ENCODE assay signal across 14 mouse cellular contexts in genomic region chr7:34869693-34870092, GRCm38 (mm10). TPM values are rescaled to one million over a fixed set of nuclear protein-coding genes. Genes with fewer than 3 reads are reported as not detected.
DNase-seq lines count a peak whose midpoint lies in the region; ATAC-seq and TF ChIP-seq lines count a peak whose summit lies in the region.
"Had no signal": no experiment of that assay in that cellular context is flagged by ENCODE, and none has a peak within 500 bp of the region (broad histone marks: within the 10 kb centered on the region; RNA-seq: fewer than 3 reads in every experiment).

No protein-coding gene starts in this region.

- no peak overlapping the region for H3K4me3 ChIP-seq in cerebellum, adult 2 months (replicated peaks; ENCODE audit: insufficient read depth, low read depth, low read length)
- no peak overlapping the region for H3K4me3 ChIP-seq in forebrain, embryonic 14.5 days (ENCODE audit: low read depth, low read length)
- peak overlapping the region; percentile 11; the same call in 1 of the 2 replicates for H3K4me3 ChIP-seq in midbrain, embryonic 16.5 days (ENCODE audit: low read depth, low read length)
- H3K4me3 ChIP-seq: limb, embryonic 15.5 days had no signal

- no peak for TF ChIP-seq CTCF in cerebellum, adult 2 months (IDR thresholded peaks at IDR 0.05; ENCODE audit: borderline replicate concordance, insufficient read depth, low read depth, low read length)

- no peak for TF ChIP-seq POLR2A in cerebellum, adult 2 months (IDR thresholded peaks at IDR 0.05; ENCODE audit: borderline replicate concordance, insufficient read depth, low read length)

- no peaks in the 10 kb centered on the region for H3K4me1 ChIP-seq in cerebellum, adult 2 months (ENCODE audit: control insufficient read depth, insufficient read depth, low read length)
- peaks cover 16% of the 10 kb centered on the region for H3K4me1 ChIP-seq in forebrain, embryonic 14.5 days (ENCODE audit: control insufficient read depth, insufficient read depth, low read length)
- peaks cover 6% of the 10 kb centered on the region; the same call in 1 of the 2 replicates for H3K4me1 ChIP-seq in midbrain, embryonic 16.5 days (ENCODE audit: control insufficient read depth, insufficient read depth, low read length)
- H3K4me1 ChIP-seq: limb, embryonic 15.5 days had no signal

- H3K36me3 ChIP-seq in forebrain, embryonic 14.5 days (ENCODE audit: control insufficient read depth, insufficient read depth, low read length), result no peaks in the 10 kb centered on the region
- no peaks in the 10 kb centered on the region for H3K36me3 ChIP-seq in midbrain, embryonic 16.5 days (ENCODE audit: control insufficient read depth, insufficient read depth, low read length)
- H3K36me3 ChIP-seq: limb, embryonic 15.5 days had no signal

- 9% methylated on average over 13 of the region's 13 CpGs for WGBS in cerebellum, adult 2 months
- WGBS in forebrain, embryonic 14.5 days, result 10% methylated on average over 13 of the region's 13 CpGs
- WGBS in midbrain, embryonic 16.5 days, result 22% methylated on average over 13 of the region's 13 CpGs

- 0 out of 2 replicates have a peak overlapping the region, but pooled peaks have one; percentile 29 for H3K9ac ChIP-seq in forebrain, embryonic 14.5 days (ENCODE audit: low read length)
- peak overlapping the region; percentile 27; the same call in 1 of the 2 replicates for H3K9ac ChIP-seq in midbrain, embryonic 16.5 days (ENCODE audit: low read depth, low read length)
- H3K9ac ChIP-seq: limb, embryonic 15.5 days had no signal

- H3K4me2 ChIP-seq in forebrain, embryonic 14.5 days (ENCODE audit: low read length), result peak overlapping the region; percentile 29
- peak overlapping the region; percentile 43 for H3K4me2 ChIP-seq in midbrain, embryonic 16.5 days (ENCODE audit: low read length)
- H3K4me2 ChIP-seq: limb, embryonic 15.5 days had no signal

- no peaks in the 10 kb centered on the region for H3K9me3 ChIP-seq in forebrain, embryonic 14.5 days (replicated peaks; ENCODE audit: control insufficient read depth, low read length)
- no peaks in the 10 kb centered on the region for H3K9me3 ChIP-seq in midbrain, embryonic 16.5 days (replicated peaks; ENCODE audit: control insufficient read depth, low read length, poor library complexity, severe bottlenecking)
- H3K9me3 ChIP-seq: limb, embryonic 15.5 days had no signal

- no peaks in the 10 kb centered on the region for H3K27me3 ChIP-seq in cerebellum, adult 2 months (ENCODE audit: control insufficient read depth, insufficient read depth, low read length)
- no peaks in the 10 kb centered on the region for H3K27me3 ChIP-seq in forebrain, embryonic 14.5 days (replicated peaks; ENCODE audit: control insufficient read depth, insufficient read depth, low read length)
- H3K27me3 ChIP-seq in midbrain, embryonic 16.5 days (ENCODE audit: control insufficient read depth, insufficient read depth, low read depth, low read length), result no peaks in the 10 kb centered on the region
- H3K27me3 ChIP-seq: limb, embryonic 15.5 days had no signal

- DNase-seq in cerebellum, postnatal 10 days, result peak; percentile 50 to 73
- no peak for DNase-seq in cerebellum, adult 2 months
- peak; percentile 93 for DNase-seq in forebrain, embryonic 14.5 days (ENCODE audit: low spot score)
- peak; percentile 48 to 77 for DNase-seq in layer of hippocampus, adult 18-20 months (ENCODE audit: low spot score in 2 of 2)
- DNase-seq in heart, postnatal 10 days, result no peak
- DNase-seq in urinary bladder, postnatal 10 days (ENCODE audit: low spot score), result no peak
- DNase-seq: heart, adult 18-20 months; spleen, adult 18-20 months had no signal

- peak; percentile 95 for ATAC-seq in forebrain, embryonic 14.5 days
- ATAC-seq in midbrain, embryonic 16.5 days, result peak; percentile 84
- no peak for ATAC-seq in inflammation-experienced regulatory T-cells, adult 6 months
- ATAC-seq: lung, postnatal 0 days had no signal

- intact Hi-C loops in heart, postnatal 10 days (cut with DNase I), result no loop called here

- H3K27ac ChIP-seq in cerebellum, adult 2 months (ENCODE audit: insufficient read depth, low read length), result no peak overlapping the region
- peak overlapping the region; percentile 87 for H3K27ac ChIP-seq in forebrain, embryonic 14.5 days (ENCODE audit: low read depth, low read length)
- peak overlapping the region; percentile 47; the same call in 1 of the 2 replicates for H3K27ac ChIP-seq in midbrain, embryonic 16.5 days (ENCODE audit: low read length)
- H3K27ac ChIP-seq: kidney, postnatal 0 days; limb, embryonic 15.5 days had no signal

RNA-seq across cellular contexts. Expression of gene Pepd, which starts 42.5 kb away (rescaled TPM):
- polyA plus RNA-seq in cerebellum, adult 2 months (2012; rRNA removed), result 55.1 and 58.7 TPM in 2 replicates
- 61.8 and 64.7 TPM in 2 replicates for polyA plus RNA-seq in forebrain, embryonic 14.5 days (2014; fragmentation: Nextera tagmentation; extraction: Ambion mirVana)
- 10 to 100 TPM; 34.2 to 36.4 TPM for total RNA-seq in layer of hippocampus, adult 18-20 months (2021)
- 62.7 and 68.6 TPM in 2 replicates for polyA plus RNA-seq in midbrain, embryonic 16.5 days (2015; fragmentation: Nextera tagmentation; extraction: Ambion mirVana)
- total RNA-seq in heart, postnatal 10 days (2021), result 10 to 100 TPM; 26.3 to 27.6 TPM
- polyA plus RNA-seq in inflammation-experienced regulatory T-cells, adult 6 months (2017; shearing (Covaris generic)), result 10 to 100 TPM; 49.6 to 57.3 (median 56.3) TPM

RNA-seq across cellular contexts. Expression of gene Chst8, which starts 57.2 kb away (rescaled TPM):
- polyA plus RNA-seq in cerebellum, adult 2 months (2012; rRNA removed), result 29.5 and 30.1 TPM in 2 replicates
- 9.2 and 10.4 TPM in 2 replicates for polyA plus RNA-seq in forebrain, embryonic 14.5 days (2014; fragmentation: Nextera tagmentation; extraction: Ambion mirVana)
- 10 to 100 TPM; 27.6 to 44.7 TPM for total RNA-seq in layer of hippocampus, adult 18-20 months (2021)
- polyA plus RNA-seq in midbrain, embryonic 16.5 days (2015; fragmentation: Nextera tagmentation; extraction: Ambion mirVana), result 12.7 and 15.3 TPM in 2 replicates
- under 1 TPM; 0.25 to 0.65 TPM for total RNA-seq in heart, postnatal 10 days (2021)
- polyA plus RNA-seq in inflammation-experienced regulatory T-cells, adult 6 months (2017; shearing (Covaris generic)), result not detected
- total RNA-seq: hematopoietic stem cell, adult 5-6 weeks had no signal

Comparison
In these comparisons a context has a peak if more than half of its experiments do, and no peak if none do; other contexts are left out.
1. DNase-seq: peak in cerebellum, postnatal 10 days (2 of 2), forebrain, embryonic 14.5 days (single experiment) and layer of hippocampus, adult 18-20 months (2 of 2); none in cerebellum, adult 2 months (0 of 2), heart, postnatal 10 days (0 of 2) and urinary bladder, postnatal 10 days (single experiment).